Mouse (Mus musculus): Measurements from ENCODE around the gene Clhc1. TPM values are rescaled to one million over a fixed set of nuclear protein-coding genes. Genes with fewer than 3 reads are reported as not detected.

Clhc1 gene
- polyA plus RNA-seq, 1 experiment, result 0.22 TPM

GRCm38 (mm10) chr11:29626541-29626940 is 78.8 kb downstream of the Clhc1 start:
- H3K4me1 ChIP-seq (ENCODE audit: control insufficient read depth, insufficient read depth, low read length), result no peaks in the 10 kb centered on the region
- DNase-seq, result no peak
- H3K36me3 ChIP-seq (ENCODE audit: control insufficient read depth, insufficient read depth, low read length), result no peaks in the 10 kb centered on the region
- TF ChIP-seq CTCF (conservative IDR thresholded peaks at IDR 0.05; ENCODE audit: insufficient read depth, insufficient read length, low read depth, low read length) (no peak), POLR2A (IDR thresholded peaks at IDR 0.05; ENCODE audit: low read depth, low read length) (no peak)
- WGBS, result 43% methylated on average over 5 of the region's 5 CpGs
- no peaks in the 10 kb centered on the region for H3K27me3 ChIP-seq (replicated peaks; ENCODE audit: control insufficient read depth, insufficient read depth, low read length)
- H3K27ac ChIP-seq (ENCODE audit: insufficient read depth, low read depth, low read length), result no peak overlapping the region
- no peak overlapping the region for H3K4me3 ChIP-seq (ENCODE audit: insufficient read depth, low read depth, low read length)

- Histone ChIP-seq H3K4me1 (ENCODE audit: control insufficient read depth, insufficient read depth, low read length) (no peaks in the 10 kb centered on the region), H3K36me3 (ENCODE audit: control insufficient read depth, insufficient read depth, low read length) (no peaks in the 10 kb centered on the region), H3K27me3 (replicated peaks; ENCODE audit: control insufficient read depth, insufficient read depth, low read length) (no peaks in the 10 kb centered on the region), H3K4me3 (ENCODE audit: insufficient read depth, low read depth, low read length) (no peak overlapping the region), H3K27ac (ENCODE audit: insufficient read depth, low read depth, low read length) (no peak overlapping the region)
- TF ChIP-seq POLR2A (IDR thresholded peaks at IDR 0.05; ENCODE audit: low read depth, low read length) (no peak), CTCF (conservative IDR thresholded peaks at IDR 0.05; ENCODE audit: insufficient read depth, insufficient read length, low read depth, low read length) (no peak)
- no peak for DNase-seq
- 96% methylated on average over 3 of the region's 3 CpGs for WGBS
These were observed 80.0 kb downstream of the Clhc1 start for GRCm38 (mm10) chr11:29627706-29628105.

Other genes starting within 250 kb of the Clhc1 start
- 0.80 and 1.3 TPM in 2 replicates for gene Ccdc88a, start 174.3 kb upstream of the Clhc1 start, polyA plus RNA-seq (2012; rRNA removed)
- gene Prorsd1, start 32.9 kb upstream of the Clhc1 start, polyA plus RNA-seq (2012; rRNA removed), result 4.2 and 7.8 TPM in 2 replicates
- gene Mtif2, start 21.5 kb upstream of the Clhc1 start, polyA plus RNA-seq (2012; rRNA removed), result 10.5 and 13.6 TPM in 2 replicates
- gene Rps27a, start 159 bp downstream of the Clhc1 start, polyA plus RNA-seq (2012; rRNA removed), result 104 and 156 TPM in 2 replicates
- gene Rtn4, start 145.0 kb downstream of the Clhc1 start, polyA plus RNA-seq (2012; rRNA removed), result 56.1 and 72.2 TPM in 2 replicates